Mouse (Mus musculus) intestine, postnatal 0 days (tissue): Measurements from ENCODE around the gene Zfp593. TPM values are rescaled to one million over a fixed set of nuclear protein-coding genes. Genes with fewer than 3 reads are reported as not detected.

Source experiments
- ATAC-seq: fragments of 200-750 bp; cut with Nextera tagmentation; 2 replicates; pipeline ENCODE4 v1.8.0; 2017; ENCODE audit warnings: mild to moderate bottlenecking, moderate TSS enrichment, moderate library complexity
- H3K27ac ChIP-seq: fragments of 300-500 bp; sonication (generic); 2 replicates; pipeline ENCODE4 v1.5.1; 2014; ENCODE audit warnings: mild to moderate bottlenecking, low read depth, low read length, moderate library complexity
- H3K27me3 ChIP-seq: fragments of 300-500 bp; sonication (generic); replicated peaks from 2 replicates; pipeline ENCODE4 v1.6.1; 2014; ENCODE audit warnings: low read length, mixed read lengths; ENCODE audit not compliant: control insufficient read depth, insufficient read depth
- H3K36me3 ChIP-seq: fragments of 300-500 bp; sonication (generic); 2 replicates; pipeline ENCODE4 v1.6.1; 2014; ENCODE audit warnings: mild to moderate bottlenecking, moderate library complexity; ENCODE audit not compliant: control insufficient read depth, insufficient read depth
- H3K4me1 ChIP-seq: fragments of 300-500 bp; sonication (generic); replicated peaks from 2 replicates; pipeline ENCODE4 v1.6.1; 2014; ENCODE audit warnings: antibody characterized with exemption, low read length, mixed read lengths; ENCODE audit not compliant: control insufficient read depth, insufficient read depth
- H3K4me2 ChIP-seq: fragments of 300-500 bp; sonication (generic); replicated peaks from 2 replicates; pipeline ENCODE4 v1.6.1; 2014; ENCODE audit warnings: low read depth, mild to moderate bottlenecking, moderate library complexity
- H3K4me3 ChIP-seq: fragments of 300-500 bp; sonication (generic); 2 replicates; pipeline ENCODE4 v1.5.1; 2014; ENCODE audit warnings: low read depth, low read length
- H3K9ac ChIP-seq: fragments of 300-500 bp; sonication (generic); 2 replicates; pipeline ENCODE4 v1.6.1; 2014; ENCODE audit warnings: mild to moderate bottlenecking, low read depth, low read length
- H3K9me3 ChIP-seq: fragments of 300-500 bp; sonication (generic); 2 replicates; pipeline ENCODE4 v1.6.1; 2016; ENCODE audit warnings: mixed run types; ENCODE audit not compliant: control insufficient read depth
- CTCF ChIP-seq: sonication (generic); IDR thresholded peaks from 2 replicates; pipeline ENCODE4 v1.5.1; 2016; ENCODE audit warnings: low read depth, mild to moderate bottlenecking, control low read depth, antibody characterized with exemption, moderate library complexity
- WGBS: fragments of 180-500 bp; shearing (Covaris S2); extraction: QIAGEN DNeasy Blood & Tissue Kit; methylation state at CpG from one replicate; pipeline ENCODE4 v1.1.7; 2014; 5-methylcytosine and 5-hydroxymethylcytosine counted together
- polyA plus RNA-seq: library from polyadenylated mRNA; unstranded; fragments of >200 nt; fragmentation: Nextera tagmentation; extraction: Ambion mirVana; gene quantifications from 2 replicates; pipeline ENCODE4 v1.2.1, GENCODE M21; 2015

The Zfp593 gene
- polyA plus RNA-seq, 1 experiment from 2014 or later, result 9.4 TPM

GRCm38 (mm10) chr4:134203340-134203896 is 42.0 kb downstream of the Zfp593 start:
- 81% methylated on average over 17 of the region's 17 CpGs for WGBS
- no peak overlapping the region for H3K4me2 ChIP-seq
- H3K36me3 ChIP-seq, result no peaks in the 10 kb centered on the region
- no peak for ATAC-seq
- no peak for TF ChIP-seq CTCF
- H3K9me3 ChIP-seq, result no peaks in the 10 kb centered on the region
- no peak overlapping the region for H3K9ac ChIP-seq
- no peak overlapping the region for H3K27ac ChIP-seq
- H3K4me3 ChIP-seq, result no peak overlapping the region
- H3K4me1 ChIP-seq, result no peaks in the 10 kb centered on the region
- H3K27me3 ChIP-seq, result no peaks in the 10 kb centered on the region

- Histone ChIP-seq H3K9ac (no peak within 1 kb of the TSS), H3K4me3 (no peak within 1 kb of the TSS), H3K27ac (no peak within 1 kb of the TSS), H3K4me2 (no peak within 1 kb of the TSS), H3K27me3 (no peaks in the 10 kb centered on the region), H3K9me3 (no peaks in the 10 kb centered on the region), H3K36me3 (no peaks in the 10 kb centered on the region), H3K4me1 (no peaks in the 10 kb centered on the region)
- no peak for ATAC-seq
- no peak for TF ChIP-seq CTCF
- WGBS, result 96% methylated on average over 4 of the region's 4 CpGs
These were observed 42.5 kb downstream of the Zfp593 start, which contains the start of gene Gm7534 for GRCm38 (mm10) chr4:134202904-134203303. Gene Gm7534, minus strand, starts transcription at chr4:134203004.

DNA sequence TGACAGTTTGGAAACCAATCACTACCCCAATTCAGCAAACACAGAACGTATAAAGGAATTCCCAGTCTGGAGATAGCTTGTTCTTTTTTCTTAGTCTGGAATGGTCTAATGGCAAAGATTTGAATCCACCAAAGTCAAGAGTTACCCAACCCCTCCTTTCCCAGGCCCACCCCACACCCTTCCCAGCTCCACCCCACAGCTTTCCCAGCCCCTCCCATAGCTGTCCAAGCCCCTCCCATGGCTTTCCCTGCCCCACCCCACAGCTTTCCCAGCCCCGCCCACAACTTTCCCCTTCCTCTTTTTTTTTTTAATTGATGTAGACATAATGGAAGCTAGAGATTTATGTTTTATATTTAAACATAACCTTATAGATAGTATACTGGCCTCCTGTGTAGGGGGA is 46.0 kb downstream of the Zfp593 start:
- H3K36me3 ChIP-seq, result no peaks in the 10 kb centered on the region
- WGBS, result 70% methylated on average over 2 of the region's 2 CpGs
- no peak for ATAC-seq
- H3K4me1 ChIP-seq, result no peaks in the 10 kb centered on the region
- no peak overlapping the region for H3K4me2 ChIP-seq
- H3K27me3 ChIP-seq, result no peaks in the 10 kb centered on the region
- H3K9ac ChIP-seq, result no peak overlapping the region
- H3K9me3 ChIP-seq, result no peaks in the 10 kb centered on the region
- no peak overlapping the region for H3K4me3 ChIP-seq
- no peak overlapping the region for H3K27ac ChIP-seq
- no peak for TF ChIP-seq CTCF

Other genes with a start within 250 kb of the Zfp593 start
- gene Dhdds, start 244.7 kb downstream of the Zfp593 start, polyA plus RNA-seq, result 26.1 TPM in 2 replicates
- gene Lin28a, start 226.8 kb downstream of the Zfp593 start, polyA plus RNA-seq, result not detected in 2 replicates
- not detected in 2 replicates for gene Zfp683, start 191.8 kb downstream of the Zfp593 start, polyA plus RNA-seq
- gene Crybg2, start 184.8 kb downstream of the Zfp593 start, polyA plus RNA-seq, result 17.9 and 22.5 TPM in 2 replicates
- gene Cd52, start 150.5 kb downstream of the Zfp593 start, polyA plus RNA-seq, result 28.7 and 31.2 TPM in 2 replicates
- 0.88 and 1.5 TPM in 2 replicates for gene Ubxn11, start 143.0 kb downstream of the Zfp593 start, polyA plus RNA-seq
- 503 and 522 TPM in 2 replicates for gene Sh3bgrl3, start 116.8 kb downstream of the Zfp593 start, polyA plus RNA-seq
- gene Cep85, start 58.5 kb downstream of the Zfp593 start, polyA plus RNA-seq, result 85.9 and 91.1 TPM in 2 replicates
- gene Gm7534, start 42.6 kb downstream of the Zfp593 start, polyA plus RNA-seq, result not detected in 2 replicates
- 0.60 and 0.81 TPM in 2 replicates for gene Catsper4, start 18.2 kb downstream of the Zfp593 start, polyA plus RNA-seq
- 13.8 and 15.5 TPM in 2 replicates for gene Cnksr1, start 7.2 kb downstream of the Zfp593 start, polyA plus RNA-seq
- 0.39 and 0.46 TPM in 2 replicates for gene E130218I03Rik, start 1.9 kb downstream of the Zfp593 start, polyA plus RNA-seq
- not detected in 2 replicates for gene Gm30191, start 1.3 kb upstream of the Zfp593 start, polyA plus RNA-seq
- gene Grrp1, start 8.5 kb upstream of the Zfp593 start, polyA plus RNA-seq, result 6.8 and 7.6 TPM in 2 replicates
- 9.2 and 9.6 TPM in 2 replicates for gene Pdik1l, start 42.3 kb upstream of the Zfp593 start, polyA plus RNA-seq
- 1.4 and 1.7 TPM in 2 replicates for gene Trim63, start 69.5 kb upstream of the Zfp593 start, polyA plus RNA-seq
- gene Slc30a2, start 97.6 kb upstream of the Zfp593 start, polyA plus RNA-seq, result 15.4 and 39.1 TPM in 2 replicates
- gene Extl1, start 138.3 kb upstream of the Zfp593 start, polyA plus RNA-seq, result 1.0 and 1.2 TPM in 2 replicates
- gene Pafah2, start 150.7 kb upstream of the Zfp593 start, polyA plus RNA-seq, result 39.8 and 49.2 TPM in 2 replicates
- 398 and 412 TPM in 2 replicates for gene Stmn1, start 222.7 kb upstream of the Zfp593 start, polyA plus RNA-seq